Mouse (Mus musculus) embryonic fibroblast, embryonic 13.5 days (primary cell): ENCODE data around the gene Dapp1.

ENCODE experiments used
- CTCF ChIP-seq: IDR thresholded peaks from 2 replicates; pipeline ENCODE4 v1.5.1; 2011; ENCODE audit warnings: mild to moderate bottlenecking, control low read depth, low read length, moderate library complexity, borderline replicate concordance; ENCODE audit not compliant: insufficient read depth
- POLR2A ChIP-seq: IDR thresholded peaks from 2 replicates; pipeline ENCODE4 v1.6.1; 2011; ENCODE audit warnings: low read depth, mild to moderate bottlenecking, control low read depth, low read length, moderate library complexity

- TF ChIP-seq CTCF, result no peak
- no peak for TF ChIP-seq POLR2A
These were observed 39.2 kb downstream of the Dapp1 start for GRCm38 (mm10) chr3:137942098-137942622.
